Mouse (Mus musculus) heart, embryonic 16.5 days (tissue): Measurements from ENCODE around the gene Yipf2. TPM values are rescaled to one million over a fixed set of nuclear protein-coding genes. Genes with fewer than 3 reads are reported as not detected.

Experiments used
- ATAC-seq: fragments of 200-750 bp; cut with Nextera tagmentation; replicated peaks from 2 replicates; pipeline ENCODE4 v1.8.0; 2017; ENCODE audit warnings: moderate number of reproducible peaks; ENCODE audit not compliant: insufficient read depth, low FRiP score; ENCODE audit errors: extremely low read depth
- H3K27ac ChIP-seq: fragments of 300-500 bp; sonication (generic); 2 replicates; pipeline ENCODE4 v1.5.1; 2014; ENCODE audit warnings: mild to moderate bottlenecking, low read length, control low read depth, moderate library complexity
- H3K27me3 ChIP-seq: fragments of 300-500 bp; sonication (generic); 2 replicates; pipeline ENCODE4 v1.6.1; 2014; ENCODE audit warnings: low read length, mixed read lengths; ENCODE audit not compliant: control insufficient read depth, insufficient read depth
- H3K36me3 ChIP-seq: fragments of 300-500 bp; sonication (generic); 2 replicates; pipeline ENCODE4 v1.6.1; 2014; ENCODE audit not compliant: control insufficient read depth, insufficient read depth
- H3K4me1 ChIP-seq: fragments of 300-500 bp; sonication (generic); 2 replicates; pipeline ENCODE4 v1.6.1; 2014; ENCODE audit warnings: low read length, mixed read lengths; ENCODE audit not compliant: control insufficient read depth, insufficient read depth
- H3K4me2 ChIP-seq: fragments of 300-500 bp; sonication (generic); 2 replicates; pipeline ENCODE4 v1.6.1; 2014; ENCODE audit warnings: low read depth, mild to moderate bottlenecking, control low read depth, low read length
- H3K4me3 ChIP-seq: fragments of 300-500 bp; sonication (generic); 2 replicates; pipeline ENCODE4 v1.5.1; 2014; ENCODE audit warnings: mild to moderate bottlenecking, control low read depth, low read length
- H3K9ac ChIP-seq: fragments of 300-500 bp; sonication (generic); 2 replicates; pipeline ENCODE4 v1.6.1; 2014; ENCODE audit warnings: low read length, control low read depth
- H3K9me3 ChIP-seq: fragments of 300-500 bp; sonication (generic); replicated peaks from 2 replicates; pipeline ENCODE4 v1.6.1; 2016; ENCODE audit warnings: low read length; ENCODE audit not compliant: control insufficient read depth
- WGBS: fragments of 180-500 bp; shearing (Covaris S2); extraction: QIAGEN DNeasy Blood & Tissue Kit; methylation state at CpG from one replicate; pipeline ENCODE4 v1.1.7; 2014; 5-methylcytosine and 5-hydroxymethylcytosine counted together
- microRNA counts: library from miRNA; unstranded; fragments of <30 nt; microRNA quantifications from one replicate; lab custom pipeline; 2016
- microRNA-seq: library from miRNA; unstranded; fragments of <30 nt; microRNA quantifications from one replicate; pipeline ENCODE4, GENCODE M21; 2017
- polyA plus RNA-seq: library from polyadenylated mRNA; unstranded; fragments of >200 nt; fragmentation: Nextera tagmentation; extraction: Ambion mirVana; gene quantifications from 2 replicates; pipeline ENCODE4 v1.2.1, GENCODE M21; 2015

Gene Yipf2
- polyA plus RNA-seq, 1 experiment from 2014 or later = 16.4 TPM

DNA sequence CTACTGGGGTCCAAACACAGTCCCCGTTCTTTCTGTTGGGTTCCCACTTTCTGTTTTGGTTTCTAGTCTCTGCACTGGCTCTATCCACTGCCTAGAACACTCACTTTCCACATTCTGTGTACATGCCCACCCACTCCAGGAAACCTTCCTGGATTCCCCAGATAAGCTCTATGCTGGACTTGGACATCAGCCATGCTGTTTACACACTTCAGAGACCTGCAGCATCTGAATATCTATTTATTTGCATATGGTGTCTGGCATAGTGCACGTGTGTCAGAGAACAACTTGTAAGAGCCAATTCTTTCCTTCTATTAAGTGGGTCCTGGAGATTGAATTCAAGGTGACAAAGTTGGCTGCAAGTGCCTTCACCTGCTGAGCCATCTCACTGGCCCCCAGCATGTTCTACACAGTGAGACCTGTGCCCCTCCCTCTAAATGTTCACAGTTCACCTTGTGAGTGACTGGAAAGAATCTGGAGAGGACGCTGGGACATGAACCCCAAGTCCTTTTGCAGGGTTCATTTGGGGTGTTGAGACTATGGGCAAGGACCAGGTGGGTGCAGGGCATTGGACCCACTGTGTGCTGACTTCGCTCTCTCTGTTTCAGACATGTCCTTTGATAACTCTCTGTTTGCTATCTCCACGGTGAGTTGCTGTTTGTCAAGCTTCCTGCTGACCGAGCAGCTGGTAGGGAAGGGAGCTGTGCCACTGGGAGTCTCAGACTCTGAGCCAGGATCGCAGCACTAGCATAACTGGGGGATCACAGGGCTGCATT lies 52.5 kb downstream of the Yipf2 start:
- no peak overlapping the region for H3K4me2 ChIP-seq
- no peak overlapping the region for H3K4me3 ChIP-seq
- H3K27ac ChIP-seq = no peak overlapping the region
- ATAC-seq = no peak
- no peaks in the 10 kb centered on the region for H3K27me3 ChIP-seq
- H3K9ac ChIP-seq = no peak overlapping the region
- no peaks in the 10 kb centered on the region for H3K36me3 ChIP-seq
- no peaks in the 10 kb centered on the region for H3K9me3 ChIP-seq
- peaks cover 4% of the 10 kb centered on the region for H3K4me1 ChIP-seq
- WGBS = 62% methylated on average over 7 of the region's 7 CpGs

MicroRNAs within 50 kb of the gene (microRNA counts, 519-probe panel; counts per million panel counts)
- not detected for microRNA mmu-miR-1946b (lab: Ali Mortazavi, UCI)

Small RNAs within 50 kb of the gene (microRNA-seq; reads per million reads assigned to microRNA genes)
- not detected for gene Mir1946b

Other genes starting within 250 kb of the Yipf2 start
- gene Ilf3, start 225.0 kb downstream of the Yipf2 start, polyA plus RNA-seq = 105 and 108 TPM in 2 replicates
- gene Qtrt1, start 181.0 kb downstream of the Yipf2 start, polyA plus RNA-seq = 23.0 and 24.3 TPM in 2 replicates
- 73.7 and 75.0 TPM in 2 replicates for gene Dnm2, start 167.9 kb downstream of the Yipf2 start, polyA plus RNA-seq
- 81.2 and 90.1 TPM in 2 replicates for gene Tmed1, start 82.6 kb downstream of the Yipf2 start, polyA plus RNA-seq
- gene AB124611, start 66.7 kb downstream of the Yipf2 start, polyA plus RNA-seq = 3.2 and 3.7 TPM in 2 replicates
- gene Carm1, start 45.9 kb downstream of the Yipf2 start, polyA plus RNA-seq = 17.2 and 21.8 TPM in 2 replicates
- gene Timm29, start 106 bp downstream of the Yipf2 start, polyA plus RNA-seq = 28.4 and 28.6 TPM in 2 replicates
- gene Smarca4, start 23.3 kb upstream of the Yipf2 start, polyA plus RNA-seq = 50.7 and 52.5 TPM in 2 replicates
- gene Ldlr, start 130.7 kb upstream of the Yipf2 start, polyA plus RNA-seq = 17.7 and 19.1 TPM in 2 replicates
- gene Spc24, start 167.5 kb upstream of the Yipf2 start, polyA plus RNA-seq = 91.4 and 93.2 TPM in 2 replicates
- 16.6 and 21.8 TPM in 2 replicates for gene Kank2, start 205.9 kb upstream of the Yipf2 start, polyA plus RNA-seq
- 1.7 and 2.4 TPM in 2 replicates for gene Angptl8, start 242.7 kb upstream of the Yipf2 start, polyA plus RNA-seq